ENCODE assay signal across 9 mouse cellular contexts in genomic region chr9:50734989-50735388, GRCm38 (mm10). TPM values are rescaled to one million over a fixed set of nuclear protein-coding genes. Genes with fewer than 3 reads are reported as not detected.
A peak's percentile ranks its signal among the peaks of the same experiment; 100 is the strongest.
DNase-seq lines count a peak whose midpoint lies in the region; ATAC-seq and TF ChIP-seq lines count a peak whose summit lies in the region.
"Had no signal": no experiment of that assay in that cellular context is flagged by ENCODE, and none has a peak within 500 bp of the region (broad histone marks: within the 10 kb centered on the region; RNA-seq: fewer than 3 reads in every experiment).

No protein-coding gene starts in this region.

- no peak overlapping the region for H3K4me2 ChIP-seq in liver, embryonic 11.5 days
- peak overlapping the region; percentile 21; the same call in 1 of the 2 replicates for H3K4me2 ChIP-seq in embryonic facial prominence, embryonic 14.5 days (ENCODE audit: low read depth, low read length)
- no peak overlapping the region for H3K4me2 ChIP-seq in hindbrain, embryonic 11.5 days (replicated peaks; ENCODE audit: low read depth, low read length)
- H3K4me2 ChIP-seq in neural tube, embryonic 12.5 days (replicated peaks): peak overlapping the region; percentile 43

- under 1% methylated on average over 9 of the region's 9 CpGs for WGBS in liver, adult 2 months
- WGBS in liver, embryonic 11.5 days: 3% methylated on average over 9 of the region's 9 CpGs
- WGBS in embryonic facial prominence, embryonic 14.5 days: 3% methylated on average over 9 of the region's 9 CpGs
- 8% methylated on average over 9 of the region's 9 CpGs for WGBS in hindbrain, embryonic 11.5 days
- WGBS in neural tube, embryonic 12.5 days: 6% methylated on average over 9 of the region's 9 CpGs

- no peak for TF ChIP-seq POLR2A in liver, adult 2 months (IDR thresholded peaks at IDR 0.05; ENCODE audit: extremely low read depth, insufficient read depth, low read length)

- H3K27me3 ChIP-seq in liver, adult 2 months (ENCODE audit: control insufficient read depth, insufficient read depth, low read length): no peaks in the 10 kb centered on the region
- H3K27me3 ChIP-seq in liver, embryonic 11.5 days (replicated peaks; ENCODE audit: control insufficient read depth, insufficient read depth, low read length): no peaks in the 10 kb centered on the region
- H3K27me3 ChIP-seq in embryonic facial prominence, embryonic 14.5 days (replicated peaks; ENCODE audit: control insufficient read depth, insufficient read depth, low read length): no peaks in the 10 kb centered on the region
- no peaks in the 10 kb centered on the region for H3K27me3 ChIP-seq in hindbrain, embryonic 11.5 days (ENCODE audit: control insufficient read depth, insufficient read depth, low read length)
- no peaks in the 10 kb centered on the region for H3K27me3 ChIP-seq in neural tube, embryonic 12.5 days (replicated peaks)

- DNase-seq in liver, adult 2 months (ENCODE audit: extremely low read depth, low read depth, low spot score): peak; percentile 67
- no peak for DNase-seq in liver, embryonic 11.5 days (ENCODE audit: low spot score)
- peak; percentile 67 for DNase-seq in adrenal gland, postnatal 10 days
- peak; percentile 73 for DNase-seq in embryonic facial prominence, embryonic 14.5 days (ENCODE audit: low spot score)
- DNase-seq in hindbrain, embryonic 11.5 days (ENCODE audit: low spot score): peak; percentile 77
- peak; percentile 54 for DNase-seq in left cerebral cortex, postnatal 4 days
- DNase-seq in urinary bladder, adult 2 months (ENCODE audit: low spot score): no peak

- no peak for ATAC-seq in liver, embryonic 11.5 days (replicated peaks; ENCODE audit: low FRiP score)
- no peak for ATAC-seq in embryonic facial prominence, embryonic 14.5 days (ENCODE audit: low read depth)
- no peak for ATAC-seq in hindbrain, embryonic 11.5 days (ENCODE audit: low FRiP score)
- ATAC-seq in neural tube, embryonic 12.5 days (ENCODE audit: low FRiP score, low read depth): no peak

- H3K9ac ChIP-seq in liver, adult 2 months (ENCODE audit: low read depth, low read length): no peak overlapping the region
- no peak overlapping the region for H3K9ac ChIP-seq in liver, embryonic 11.5 days (ENCODE audit: low read depth, low read length)
- H3K9ac ChIP-seq in embryonic facial prominence, embryonic 14.5 days (ENCODE audit: low read depth, low read length): no peak overlapping the region
- H3K9ac ChIP-seq in hindbrain, embryonic 11.5 days (ENCODE audit: low read depth, low read length): no peak overlapping the region
- H3K9ac ChIP-seq in neural tube, embryonic 12.5 days: no peak overlapping the region

- H3K36me3 ChIP-seq in liver, adult 2 months (ENCODE audit: control insufficient read depth, insufficient read depth, low read length): no peaks in the 10 kb centered on the region
- no peaks in the 10 kb centered on the region for H3K36me3 ChIP-seq in liver, embryonic 11.5 days (ENCODE audit: control insufficient read depth, insufficient read depth, low read length)
- no peaks in the 10 kb centered on the region for H3K36me3 ChIP-seq in embryonic facial prominence, embryonic 14.5 days (ENCODE audit: control insufficient read depth, insufficient read depth, low read length)
- no peaks in the 10 kb centered on the region for H3K36me3 ChIP-seq in hindbrain, embryonic 11.5 days (ENCODE audit: control insufficient read depth, insufficient read depth, low read length)
- no peaks in the 10 kb centered on the region for H3K36me3 ChIP-seq in neural tube, embryonic 12.5 days

- H3K9me3 ChIP-seq in liver, embryonic 11.5 days (ENCODE audit: control insufficient read depth, low read length): no peaks in the 10 kb centered on the region
- H3K9me3 ChIP-seq in embryonic facial prominence, embryonic 14.5 days (ENCODE audit: control insufficient read depth, low read length): no peaks in the 10 kb centered on the region
- no peaks in the 10 kb centered on the region for H3K9me3 ChIP-seq in hindbrain, embryonic 11.5 days (ENCODE audit: control insufficient read depth, low read length)
- H3K9me3 ChIP-seq in neural tube, embryonic 12.5 days: no peaks in the 10 kb centered on the region

- H3K79me2 ChIP-seq in liver, adult 2 months (ENCODE audit: control insufficient read depth, insufficient read depth, low read length): no peaks in the 10 kb centered on the region

- TF ChIP-seq CTCF in liver, adult 2 months (IDR thresholded peaks at IDR 0.05; ENCODE audit: low read depth, low read length): peak; percentile 67

- intact Hi-C loops in left cerebral cortex, postnatal 4 days (cut with DNase I): no loop called here

- H3K27ac ChIP-seq in liver, adult 2 months (replicated peaks; ENCODE audit: insufficient read depth, low read depth, low read length): no peak overlapping the region
- no peak overlapping the region for H3K27ac ChIP-seq in liver, embryonic 11.5 days (ENCODE audit: low read depth, low read length)
- no peak overlapping the region for H3K27ac ChIP-seq in embryonic facial prominence, embryonic 14.5 days (replicated peaks; ENCODE audit: low read depth, low read length)
- no peak overlapping the region for H3K27ac ChIP-seq in hindbrain, embryonic 11.5 days (ENCODE audit: low read depth, low read length)
- no peak overlapping the region for H3K27ac ChIP-seq in neural tube, embryonic 12.5 days

- H3K4me3 ChIP-seq in liver, adult 2 months (ENCODE audit: insufficient read depth, low read depth, low read length): no peak overlapping the region
- no peak overlapping the region for H3K4me3 ChIP-seq in liver, embryonic 11.5 days (ENCODE audit: low read depth, low read length)
- no peak overlapping the region for H3K4me3 ChIP-seq in embryonic facial prominence, embryonic 14.5 days (ENCODE audit: low read depth, low read length)
- no peak overlapping the region for H3K4me3 ChIP-seq in hindbrain, embryonic 11.5 days (ENCODE audit: low read depth, low read length)
- H3K4me3 ChIP-seq in neural tube, embryonic 12.5 days: no peak overlapping the region
- H3K4me3 ChIP-seq: erythroblast, embryonic 14.5 days had no signal

- H3K4me1 ChIP-seq in liver, adult 2 months (ENCODE audit: control insufficient read depth, insufficient read depth, low read length): peaks cover 3% of the 10 kb centered on the region; the same call in 1 of the 2 replicates
- peaks cover 5% of the 10 kb centered on the region for H3K4me1 ChIP-seq in liver, embryonic 11.5 days (replicated peaks; ENCODE audit: control insufficient read depth, insufficient read depth, low read length)
- H3K4me1 ChIP-seq in embryonic facial prominence, embryonic 14.5 days (ENCODE audit: control insufficient read depth, insufficient read depth, low read length): peaks cover 4% of the 10 kb centered on the region; the same call in 1 of the 2 replicates
- H3K4me1 ChIP-seq in hindbrain, embryonic 11.5 days (replicated peaks; ENCODE audit: control insufficient read depth, insufficient read depth, low read length): 0 out of 2 replicates have a peak, but pooled peaks cover 7% of the 10 kb centered on the region
- peaks cover 17% of the 10 kb centered on the region for H3K4me1 ChIP-seq in neural tube, embryonic 12.5 days

RNA-seq across cellular contexts. Expression of gene Dixdc1, which starts 4.3 kb away (rescaled TPM):
- 20.3 and 22.8 TPM in 2 replicates for total RNA-seq in liver, adult 2 months (2014; rRNA removed)
- polyA plus RNA-seq in liver, adult 2 months (2012; rRNA removed): 3.7 and 4.6 TPM in 2 replicates
- polyA plus RNA-seq in liver, embryonic 11.5 days (2014; fragmentation: Nextera tagmentation; extraction: Ambion mirVana): 2.3 and 3.5 TPM in 2 replicates
- total RNA-seq in adrenal gland, postnatal 10 days (2021): 10 to 100 TPM in 1 of 2 experiments, 1 to 10 TPM in 1; 7.8 to 10.1 TPM
- polyA plus RNA-seq in embryonic facial prominence, embryonic 14.5 days (2014; fragmentation: Nextera tagmentation; extraction: Ambion mirVana): 14.0 and 16.9 TPM in 2 replicates
- polyA plus RNA-seq in hindbrain, embryonic 11.5 days (2014; fragmentation: Nextera tagmentation; extraction: Ambion mirVana): 25.2 and 31.0 TPM in 2 replicates
- total RNA-seq in left cerebral cortex, postnatal 4 days (2021): 10 to 100 TPM; 65.3 to 66.0 TPM
- 29.2 and 29.9 TPM in 2 replicates for polyA plus RNA-seq in neural tube, embryonic 12.5 days (2016; fragmentation: Nextera tagmentation; extraction: Ambion mirVana)
- polyA plus RNA-seq in urinary bladder, adult 2 months (2012; rRNA removed): 9.1 and 11.4 TPM in 2 replicates
- polyA plus RNA-seq: erythroblast, embryonic 14.5 days had no signal

RNA-seq across cellular contexts. Expression of gene 2310030G06Rik, which starts 11.3 kb away (rescaled TPM):
- 14.9 and 15.7 TPM in 2 replicates for total RNA-seq in liver, adult 2 months (2014; rRNA removed)
- 13.9 and 14.9 TPM in 2 replicates for polyA plus RNA-seq in liver, adult 2 months (2012; rRNA removed)
- polyA plus RNA-seq in liver, embryonic 11.5 days (2014; fragmentation: Nextera tagmentation; extraction: Ambion mirVana): 2.6 and 4.5 TPM in 2 replicates
- 1 to 10 TPM; 6.5 to 7.1 TPM for total RNA-seq in adrenal gland, postnatal 10 days (2021)
- 4.0 and 6.8 TPM in 2 replicates for polyA plus RNA-seq in embryonic facial prominence, embryonic 14.5 days (2014; fragmentation: Nextera tagmentation; extraction: Ambion mirVana)
- 1.3 and 1.7 TPM in 2 replicates for polyA plus RNA-seq in hindbrain, embryonic 11.5 days (2014; fragmentation: Nextera tagmentation; extraction: Ambion mirVana)
- total RNA-seq in left cerebral cortex, postnatal 4 days (2021): 1 to 10 TPM; 1.8 to 2.0 TPM
- polyA plus RNA-seq in neural tube, embryonic 12.5 days (2016; fragmentation: Nextera tagmentation; extraction: Ambion mirVana): 0.95 and 1.5 TPM in 2 replicates
- polyA plus RNA-seq in urinary bladder, adult 2 months (2012; rRNA removed): 12.4 and 13.5 TPM in 2 replicates
- polyA plus RNA-seq: erythroblast, embryonic 14.5 days had no signal

RNA-seq across cellular contexts. Expression of gene Cryab, which starts 16.1 kb away (rescaled TPM):
- total RNA-seq in liver, adult 2 months (2014; rRNA removed): 1.3 and 2.4 TPM in 2 replicates
- 5.5 and 6.6 TPM in 2 replicates for polyA plus RNA-seq in liver, adult 2 months (2012; rRNA removed)
- 8.0 and 13.7 TPM in 2 replicates for polyA plus RNA-seq in liver, embryonic 11.5 days (2014; fragmentation: Nextera tagmentation; extraction: Ambion mirVana)
- 100 to 1,000 TPM in 1 of 2 experiments, 10 to 100 TPM in 1; 55.3 to 197 TPM for total RNA-seq in adrenal gland, postnatal 10 days (2021)
- 218 and 275 TPM in 2 replicates for polyA plus RNA-seq in embryonic facial prominence, embryonic 14.5 days (2014; fragmentation: Nextera tagmentation; extraction: Ambion mirVana)
- 5.9 and 7.4 TPM in 2 replicates for polyA plus RNA-seq in hindbrain, embryonic 11.5 days (2014; fragmentation: Nextera tagmentation; extraction: Ambion mirVana)
- total RNA-seq in left cerebral cortex, postnatal 4 days (2021): 10 to 100 TPM; 39.1 to 40.9 TPM
- 12.8 and 17.5 TPM in 2 replicates for polyA plus RNA-seq in neural tube, embryonic 12.5 days (2016; fragmentation: Nextera tagmentation; extraction: Ambion mirVana)
- 150 and 169 TPM in 2 replicates for polyA plus RNA-seq in urinary bladder, adult 2 months (2012; rRNA removed)
- polyA plus RNA-seq: erythroblast, embryonic 14.5 days had no signal

RNA-seq across cellular contexts. Expression of gene Hspb2, which starts 17.2 kb away (rescaled TPM):
- total RNA-seq in liver, adult 2 months (2014; rRNA removed): 0.55 TPM in 1 of 2 replicates, not detected in the other
- polyA plus RNA-seq in liver, adult 2 months (2012; rRNA removed): 0.88 and 1.1 TPM in 2 replicates
- 1.3 and 2.3 TPM in 2 replicates for polyA plus RNA-seq in liver, embryonic 11.5 days (2014; fragmentation: Nextera tagmentation; extraction: Ambion mirVana)
- total RNA-seq in adrenal gland, postnatal 10 days (2021): 10 to 100 TPM in 1 of 2 experiments, 1 to 10 TPM in 1; 5.1 to 13.5 TPM
- 112 and 136 TPM in 2 replicates for polyA plus RNA-seq in embryonic facial prominence, embryonic 14.5 days (2014; fragmentation: Nextera tagmentation; extraction: Ambion mirVana)
- polyA plus RNA-seq in hindbrain, embryonic 11.5 days (2014; fragmentation: Nextera tagmentation; extraction: Ambion mirVana): 1.9 and 2.4 TPM in 2 replicates
- 1 to 10 TPM; 1.0 to 1.3 TPM for total RNA-seq in left cerebral cortex, postnatal 4 days (2021)
- 4.9 and 7.2 TPM in 2 replicates for polyA plus RNA-seq in neural tube, embryonic 12.5 days (2016; fragmentation: Nextera tagmentation; extraction: Ambion mirVana)
- polyA plus RNA-seq in urinary bladder, adult 2 months (2012; rRNA removed): 48.5 and 54.7 TPM in 2 replicates
- polyA plus RNA-seq: erythroblast, embryonic 14.5 days had no signal

RNA-seq across cellular contexts. Expression of gene Fdxacb1, which starts 33.0 kb away (rescaled TPM):
- total RNA-seq in liver, adult 2 months (2014; rRNA removed): 4.2 and 4.7 TPM in 2 replicates
- 2.5 and 2.6 TPM in 2 replicates for polyA plus RNA-seq in liver, adult 2 months (2012; rRNA removed)
- polyA plus RNA-seq in liver, embryonic 11.5 days (2014; fragmentation: Nextera tagmentation; extraction: Ambion mirVana): 15.7 and 16.0 TPM in 2 replicates
- total RNA-seq in adrenal gland, postnatal 10 days (2021): 1 to 10 TPM; 4.6 to 7.8 TPM
- polyA plus RNA-seq in embryonic facial prominence, embryonic 14.5 days (2014; fragmentation: Nextera tagmentation; extraction: Ambion mirVana): 10.2 and 14.2 TPM in 2 replicates
- 13.4 and 15.5 TPM in 2 replicates for polyA plus RNA-seq in hindbrain, embryonic 11.5 days (2014; fragmentation: Nextera tagmentation; extraction: Ambion mirVana)
- total RNA-seq in left cerebral cortex, postnatal 4 days (2021): 1 to 10 TPM; 5.9 to 8.3 TPM
- 10.2 and 12.2 TPM in 2 replicates for polyA plus RNA-seq in neural tube, embryonic 12.5 days (2016; fragmentation: Nextera tagmentation; extraction: Ambion mirVana)
- polyA plus RNA-seq in urinary bladder, adult 2 months (2012; rRNA removed): 8.2 and 8.6 TPM in 2 replicates

Comparison
In these comparisons a context has a peak if more than half of its experiments do, and no peak if none do; other contexts are left out.
1. DNase-seq: peak in liver, adult 2 months (single experiment), adrenal gland, postnatal 10 days (single experiment), embryonic facial prominence, embryonic 14.5 days (single experiment), hindbrain, embryonic 11.5 days (single experiment) and left cerebral cortex, postnatal 4 days (single experiment); none in liver, embryonic 11.5 days (single experiment) and urinary bladder, adult 2 months (single experiment).
2. H3K4me2 ChIP-seq: peak in embryonic facial prominence, embryonic 14.5 days (single experiment) and neural tube, embryonic 12.5 days (single experiment); none in liver, embryonic 11.5 days (single experiment) and hindbrain, embryonic 11.5 days (single experiment).